Mouse (Mus musculus): ENCODE results near the gene Bnip1.

Bnip1 gene

GRCm38 (mm10) chr17:26793068-26793765, 12.4 kb downstream of the Bnip1 start:
- no peak for DNase-seq (ENCODE audit: low read depth, low spot score)

- peak; percentile 62 for DNase-seq (ENCODE audit: low read depth, low spot score)
Measured at GRCm38 (mm10) chr17:26794744-26795143, 13.9 kb downstream of the Bnip1 start.

GRCm38 (mm10) chr17:26795386-26795785, 14.5 kb downstream of the Bnip1 start:
- DNase-seq (ENCODE audit: low read depth, low spot score) = no peak

- no peak for DNase-seq (ENCODE audit: low read depth, low spot score)
Measured at GRCm38 (mm10) chr17:26797379-26798128, 16.7 kb downstream of the Bnip1 start.

GRCm38 (mm10) chr17:26802886-26803285, 22.0 kb downstream of the Bnip1 start:
- DNase-seq (ENCODE audit: low read depth, low spot score) = no peak

GRCm38 (mm10) chr17:26812607-26813006, 31.7 kb downstream of the Bnip1 start:
- no peak for DNase-seq (ENCODE audit: low read depth, low spot score)

GRCm38 (mm10) chr17:26813497-26813896, 32.6 kb downstream of the Bnip1 start:
- DNase-seq (ENCODE audit: low read depth, low spot score) = no peak

- no peak for DNase-seq (ENCODE audit: low read depth, low spot score)
Measured at GRCm38 (mm10) chr17:26816810-26817209, 35.9 kb downstream of the Bnip1 start.

GRCm38 (mm10) chr17:26817776-26818175, 36.9 kb downstream of the Bnip1 start:
- DNase-seq (ENCODE audit: low read depth, low spot score) = no peak

GRCm38 (mm10) chr17:26826131-26826530, 45.3 kb downstream of the Bnip1 start:
- DNase-seq (ENCODE audit: low read depth, low spot score) = no peak

- DNase-seq (ENCODE audit: low read depth, low spot score) = no peak
Measured at GRCm38 (mm10) chr17:26833806-26834205, 52.9 kb downstream of the Bnip1 start.

GRCm38 (mm10) chr17:26834302-26834965, 53.6 kb downstream of the Bnip1 start:
- DNase-seq (ENCODE audit: low read depth, low spot score) = no peak

GRCm38 (mm10) chr17:26834966-26835755, 54.3 kb downstream of the Bnip1 start:
- no peak for DNase-seq (ENCODE audit: low read depth, low spot score)

- DNase-seq (ENCODE audit: low read depth, low spot score) = peak; percentile 79
Measured at GRCm38 (mm10) chr17:26835956-26836355, 55.1 kb downstream of the Bnip1 start.

- no peak for DNase-seq (ENCODE audit: low read depth, low spot score)
Measured at GRCm38 (mm10) chr17:26836377-26836776, 55.5 kb downstream of the Bnip1 start.

- peak; percentile 17 for DNase-seq (ENCODE audit: low read depth, low spot score)
Measured at GRCm38 (mm10) chr17:26836786-26837545, 56.1 kb downstream of the Bnip1 start.

- DNase-seq (ENCODE audit: low read depth, low spot score) = no peak
Measured at GRCm38 (mm10) chr17:26837546-26837985, 56.7 kb downstream of the Bnip1 start.

GRCm38 (mm10) chr17:26838191-26838910, 57.5 kb downstream of the Bnip1 start:
- DNase-seq (ENCODE audit: low read depth, low spot score) = peak; percentile 26

GRCm38 (mm10) chr17:26838911-26839717, 58.2 kb downstream of the Bnip1 start:
- DNase-seq (ENCODE audit: low read depth, low spot score) = peak; percentile 73
